Mouse (Mus musculus): Measurements from ENCODE around the gene Psmb9. TPM values are rescaled to one million over a fixed set of nuclear protein-coding genes. Genes with fewer than 3 reads are reported as not detected.

Psmb9 gene
- polyA plus RNA-seq, 1 experiment from 2014 or later, result 1.3 TPM

DNA sequence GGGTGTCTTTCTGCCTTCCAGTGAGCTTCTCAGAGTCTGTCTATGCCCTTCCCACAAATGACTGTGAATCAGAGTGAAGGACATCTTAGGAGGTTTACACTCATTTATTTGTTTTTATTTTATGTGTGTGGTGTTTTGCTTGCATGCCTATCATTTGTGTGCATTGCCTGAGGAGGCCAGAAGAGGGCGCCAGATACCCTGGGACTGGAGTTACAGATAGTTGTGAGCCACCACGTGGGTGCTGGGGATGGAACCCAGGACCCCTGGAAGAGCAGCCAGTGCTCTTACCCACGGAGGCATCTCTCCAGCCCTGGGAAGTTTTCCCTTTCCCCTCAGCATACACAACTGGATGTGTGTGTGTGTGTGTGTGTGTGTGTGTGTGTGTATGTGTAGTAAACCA, 22.1 kb upstream of the Psmb9 start:
- ATAC-seq (ENCODE audit: low FRiP score) (no peak), DNase-seq (ENCODE audit: low spot score, missing footprints) (no peak)
- H3K27me3 ChIP-seq (ENCODE audit: control insufficient read depth, insufficient read depth, low read length), result peaks cover 35% of the 10 kb centered on the region
- H3K4me1 ChIP-seq (ENCODE audit: control insufficient read depth, insufficient read depth, low read length), result peaks cover 3% of the 10 kb centered on the region; the same call in 1 of the 2 replicates
- WGBS, result 39% methylated on average over 3 of the region's 3 CpGs
- H3K4me2 ChIP-seq, result no peak overlapping the region
- H3K9me3 ChIP-seq (ENCODE audit: control insufficient read depth, low read length), result no peaks in the 10 kb centered on the region; the same call in 1 of the 2 replicates
- no peak overlapping the region for H3K4me3 ChIP-seq (ENCODE audit: low read depth, low read length)
- no peaks in the 10 kb centered on the region for H3K36me3 ChIP-seq (ENCODE audit: control insufficient read depth, insufficient read depth, low read length)
- no peak overlapping the region for H3K9ac ChIP-seq (ENCODE audit: low read length)
- H3K27ac ChIP-seq (ENCODE audit: low read depth, low read length), result no peak overlapping the region

GRCm38 (mm10) chr17:34208421-34208820, 20.9 kb upstream of the Psmb9 start:
- Histone ChIP-seq H3K27ac (ENCODE audit: low read depth, low read length) (no peak overlapping the region), H3K9ac (ENCODE audit: low read length) (no peak overlapping the region), H3K36me3 (ENCODE audit: control insufficient read depth, insufficient read depth, low read length) (no peaks in the 10 kb centered on the region), H3K4me1 (ENCODE audit: control insufficient read depth, insufficient read depth, low read length) (peaks cover 3% of the 10 kb centered on the region; the same call in 1 of the 2 replicates), H3K4me2 (no peak overlapping the region), H3K27me3 (ENCODE audit: control insufficient read depth, insufficient read depth, low read length) (peaks cover 30% of the 10 kb centered on the region), H3K4me3 (ENCODE audit: low read depth, low read length) (no peak overlapping the region), H3K9me3 (ENCODE audit: control insufficient read depth, low read length) (no peaks in the 10 kb centered on the region; the same call in 1 of the 2 replicates)
- DNase-seq (ENCODE audit: low spot score, missing footprints), result no peak
- ATAC-seq (ENCODE audit: low FRiP score), result no peak
- whole genome bisulfite sequencing, result 19% methylated on average over 10 of the region's 10 CpGs

GRCm38 (mm10) chr17:34207866-34208265, 20.3 kb upstream of the Psmb9 start:
- Histone ChIP-seq H3K27ac (ENCODE audit: low read depth, low read length) (no peak overlapping the region), H3K9me3 (ENCODE audit: control insufficient read depth, low read length) (no peaks in the 10 kb centered on the region; the same call in 1 of the 2 replicates), H3K4me1 (ENCODE audit: control insufficient read depth, insufficient read depth, low read length) (peaks cover 3% of the 10 kb centered on the region; the same call in 1 of the 2 replicates), H3K4me2 (no peak overlapping the region), H3K9ac (ENCODE audit: low read length) (no peak overlapping the region), H3K36me3 (ENCODE audit: control insufficient read depth, insufficient read depth, low read length) (no peaks in the 10 kb centered on the region), H3K27me3 (ENCODE audit: control insufficient read depth, insufficient read depth, low read length) (peaks cover 28% of the 10 kb centered on the region), H3K4me3 (ENCODE audit: low read depth, low read length) (no peak overlapping the region)
- ATAC-seq (ENCODE audit: low FRiP score) (no peak), DNase-seq (ENCODE audit: low spot score, missing footprints) (no peak)
- WGBS, result 97% methylated on average over 9 of the region's 9 CpGs

DNA sequence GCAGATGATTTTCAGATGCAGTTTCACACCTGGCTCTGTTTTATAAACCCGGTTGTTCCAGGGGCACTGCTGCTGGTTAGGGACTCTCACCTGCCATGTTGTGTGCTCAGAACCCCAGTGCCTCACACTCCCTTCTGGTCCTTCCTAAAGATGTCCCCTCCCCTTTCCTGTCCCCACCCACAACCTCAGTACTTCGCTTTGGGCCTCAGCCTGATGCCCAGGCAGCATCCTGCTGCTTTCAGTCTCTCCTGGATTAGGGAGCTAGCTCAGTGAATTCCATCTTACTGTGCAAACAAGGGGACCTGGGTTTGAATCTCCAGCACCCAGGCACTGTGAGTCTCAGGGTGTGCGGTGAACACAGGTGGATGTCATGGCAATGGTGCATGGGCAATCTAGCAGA, 19.9 kb upstream of the Psmb9 start:
- Histone ChIP-seq H3K27me3 (ENCODE audit: control insufficient read depth, insufficient read depth, low read length) (peaks cover 25% of the 10 kb centered on the region), H3K4me2 (no peak overlapping the region), H3K9ac (ENCODE audit: low read length) (no peak overlapping the region), H3K36me3 (ENCODE audit: control insufficient read depth, insufficient read depth, low read length) (no peaks in the 10 kb centered on the region), H3K27ac (ENCODE audit: low read depth, low read length) (no peak overlapping the region), H3K9me3 (ENCODE audit: control insufficient read depth, low read length) (no peaks in the 10 kb centered on the region; the same call in 1 of the 2 replicates), H3K4me3 (ENCODE audit: low read depth, low read length) (no peak overlapping the region), H3K4me1 (ENCODE audit: control insufficient read depth, insufficient read depth, low read length) (peaks cover 3% of the 10 kb centered on the region; the same call in 1 of the 2 replicates)
- DNase-seq (ENCODE audit: low spot score, missing footprints) (no peak), ATAC-seq (ENCODE audit: low FRiP score) (no peak)
- WGBS, result 62% methylated on average over 3 of the region's 3 CpGs

- H3K9ac ChIP-seq (ENCODE audit: low read length), result no peak overlapping the region
- ATAC-seq (ENCODE audit: low FRiP score) (no peak), DNase-seq (ENCODE audit: low spot score, missing footprints) (no peak)
- 85% methylated on average over 5 of the region's 5 CpGs for WGBS
- no peak overlapping the region for H3K4me3 ChIP-seq (ENCODE audit: low read depth, low read length)
- no peaks in the 10 kb centered on the region; the same call in 1 of the 2 replicates for H3K9me3 ChIP-seq (ENCODE audit: control insufficient read depth, low read length)
- H3K4me1 ChIP-seq (ENCODE audit: control insufficient read depth, insufficient read depth, low read length), result peaks cover 3% of the 10 kb centered on the region; the same call in 1 of the 2 replicates
- H3K4me2 ChIP-seq, result no peak overlapping the region
- H3K27me3 ChIP-seq (ENCODE audit: control insufficient read depth, insufficient read depth, low read length), result peaks cover 21% of the 10 kb centered on the region
- no peaks in the 10 kb centered on the region for H3K36me3 ChIP-seq (ENCODE audit: control insufficient read depth, insufficient read depth, low read length)
- no peak overlapping the region for H3K27ac ChIP-seq (ENCODE audit: low read depth, low read length)
These were observed 19.2 kb upstream of the Psmb9 start for GRCm38 (mm10) chr17:34206731-34207130.

GRCm38 (mm10) chr17:34205746-34206176, 18.2 kb upstream of the Psmb9 start:
- Histone ChIP-seq H3K9ac (ENCODE audit: low read length) (no peak overlapping the region), H3K4me2 (no peak overlapping the region), H3K9me3 (ENCODE audit: control insufficient read depth, low read length) (no peaks in the 10 kb centered on the region; the same call in 1 of the 2 replicates), H3K36me3 (ENCODE audit: control insufficient read depth, insufficient read depth, low read length) (no peaks in the 10 kb centered on the region), H3K27ac (ENCODE audit: low read depth, low read length) (no peak overlapping the region), H3K4me3 (ENCODE audit: low read depth, low read length) (no peak overlapping the region), H3K27me3 (ENCODE audit: control insufficient read depth, insufficient read depth, low read length) (peaks cover 21% of the 10 kb centered on the region), H3K4me1 (ENCODE audit: control insufficient read depth, insufficient read depth, low read length) (peaks cover 3% of the 10 kb centered on the region; the same call in 1 of the 2 replicates)
- DNase-seq (ENCODE audit: low spot score, missing footprints), result peak; percentile 85
- 17% methylated on average over 9 of the region's 9 CpGs for WGBS
- no peak for ATAC-seq (ENCODE audit: low FRiP score)

GRCm38 (mm10) chr17:34205021-34205745, 17.6 kb upstream of the Psmb9 start:
- H3K4me3 ChIP-seq (ENCODE audit: low read depth, low read length), result peak overlapping the region; percentile 52
- DNase-seq (ENCODE audit: low spot score, missing footprints) (peak; percentile 85), ATAC-seq (ENCODE audit: low FRiP score) (peak; percentile 9; the same call in 1 of the 2 replicates)
- WGBS, result 13% methylated on average over 18 of the region's 18 CpGs
- H3K27ac ChIP-seq (ENCODE audit: low read depth, low read length), result no peak overlapping the region
- H3K36me3 ChIP-seq (ENCODE audit: control insufficient read depth, insufficient read depth, low read length), result no peaks in the 10 kb centered on the region
- H3K9me3 ChIP-seq (ENCODE audit: control insufficient read depth, low read length), result no peaks in the 10 kb centered on the region; the same call in 1 of the 2 replicates
- peak overlapping the region; percentile 69 for H3K4me2 ChIP-seq
- H3K27me3 ChIP-seq (ENCODE audit: control insufficient read depth, insufficient read depth, low read length), result peaks cover 21% of the 10 kb centered on the region
- peak overlapping the region; percentile 59 for H3K9ac ChIP-seq (ENCODE audit: low read length)
- peaks cover 3% of the 10 kb centered on the region; the same call in 1 of the 2 replicates for H3K4me1 ChIP-seq (ENCODE audit: control insufficient read depth, insufficient read depth, low read length)

GRCm38 (mm10) chr17:34204303-34205010, 16.9 kb upstream of the Psmb9 start:
- ATAC-seq (ENCODE audit: low FRiP score) (peak; percentile 57; the same call in 1 of the 2 replicates), DNase-seq (ENCODE audit: low spot score, missing footprints) (peak; percentile 98)
- WGBS, result 2% methylated on average over 44 of the region's 44 CpGs
- Histone ChIP-seq H3K27me3 (ENCODE audit: control insufficient read depth, insufficient read depth, low read length) (peaks cover 21% of the 10 kb centered on the region), H3K36me3 (ENCODE audit: control insufficient read depth, insufficient read depth, low read length) (no peaks in the 10 kb centered on the region), H3K9ac (ENCODE audit: low read length) (peak overlapping the region; percentile 59), H3K4me2 (peak overlapping the region; percentile 69), H3K9me3 (ENCODE audit: control insufficient read depth, low read length) (no peaks in the 10 kb centered on the region), H3K27ac (ENCODE audit: low read depth, low read length) (no peak overlapping the region), H3K4me1 (ENCODE audit: control insufficient read depth, insufficient read depth, low read length) (peaks cover 3% of the 10 kb centered on the region; the same call in 1 of the 2 replicates), H3K4me3 (ENCODE audit: low read depth, low read length) (peak overlapping the region; percentile 52)

- WGBS, result 65% methylated on average over 5 of the region's 5 CpGs
- Histone ChIP-seq H3K27me3 (ENCODE audit: control insufficient read depth, insufficient read depth, low read length) (peaks cover 31% of the 10 kb centered on the region), H3K27ac (ENCODE audit: low read depth, low read length) (no peak within 1 kb of the TSS), H3K9ac (ENCODE audit: low read length) (peak within 1 kb of the TSS; percentile 59), H3K4me1 (ENCODE audit: control insufficient read depth, insufficient read depth, low read length) (peaks cover 3% of the 10 kb centered on the region; the same call in 1 of the 2 replicates), H3K9me3 (ENCODE audit: control insufficient read depth, low read length) (no peaks in the 10 kb centered on the region), H3K4me3 (ENCODE audit: low read depth, low read length) (peak within 1 kb of the TSS; percentile 52), H3K36me3 (ENCODE audit: control insufficient read depth, insufficient read depth, low read length) (no peaks in the 10 kb centered on the region), H3K4me2 (peak within 1 kb of the TSS; percentile 69)
- no peak for ATAC-seq (ENCODE audit: low FRiP score)
- DNase-seq (ENCODE audit: low spot score, missing footprints), result no peak
These were observed 15.9 kb upstream of the Psmb9 start, which contains the start of gene Tap2 for GRCm38 (mm10) chr17:34203444-34203843. TSS of gene Tap2 (plus strand) at chr17:34203527.
